Mouse (Mus musculus): ENCODE data around the gene Dad1. TPM values are rescaled to one million over a fixed set of nuclear protein-coding genes. Genes with fewer than 3 reads are reported as not detected.

Gene Dad1
- polyA plus RNA-seq, 1 experiment from 2014 or later, result 396 TPM

DNA sequence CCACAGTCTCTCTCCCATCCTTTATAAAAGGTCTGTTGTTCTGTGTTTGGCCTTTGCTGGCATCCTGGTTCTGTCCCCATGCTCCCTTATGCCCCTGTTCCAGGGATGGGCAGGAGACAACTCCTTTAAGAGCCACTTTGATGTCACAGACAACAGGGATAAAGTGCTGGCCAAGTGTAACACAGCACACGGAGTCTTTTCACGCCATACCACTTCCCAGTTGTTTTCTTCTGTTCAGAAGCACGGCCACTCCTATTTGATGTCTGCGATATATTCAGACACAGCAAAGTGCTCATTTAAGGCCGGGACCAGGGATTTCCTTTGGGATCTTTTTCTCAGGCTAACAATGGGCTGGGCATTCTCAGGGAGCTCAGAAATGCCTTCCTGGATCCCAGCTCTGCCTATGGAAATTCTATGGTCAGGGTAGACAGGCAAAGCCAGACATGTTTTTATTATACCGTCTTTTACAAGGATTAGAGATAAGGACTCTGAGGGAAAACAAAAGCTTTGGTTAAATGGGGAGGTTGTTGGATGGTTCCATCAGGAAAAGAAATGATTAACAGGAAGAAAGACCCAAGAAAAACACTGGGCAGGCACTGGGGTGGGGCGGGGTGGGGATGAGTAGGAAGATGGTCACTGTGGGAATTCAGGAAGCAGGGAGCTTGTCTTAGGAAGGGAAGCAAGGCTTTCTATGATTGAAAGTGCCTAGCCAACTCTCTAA lies 63.4 kb downstream of the Dad1 start:
- 57% methylated on average over 7 of the region's 7 CpGs for WGBS
- Histone ChIP-seq H3K4me3 (replicated peaks) (no peak overlapping the region), H3K4me2 (replicated peaks) (no peak overlapping the region), H3K9ac (no peak overlapping the region), H3K27me3 (no peaks in the 10 kb centered on the region), H3K36me3 (no peaks in the 10 kb centered on the region), H3K9me3 (replicated peaks) (no peaks in the 10 kb centered on the region), H3K4me1 (peaks cover 6% of the 10 kb centered on the region; the same call in 1 of the 2 replicates), H3K27ac (replicated peaks) (no peak overlapping the region; the same call in none of the 2 replicates)
- no peak for ATAC-seq (ENCODE audit: insufficient number of reproducible peaks, low FRiP score, low TSS enrichment, low read depth)

DNA sequence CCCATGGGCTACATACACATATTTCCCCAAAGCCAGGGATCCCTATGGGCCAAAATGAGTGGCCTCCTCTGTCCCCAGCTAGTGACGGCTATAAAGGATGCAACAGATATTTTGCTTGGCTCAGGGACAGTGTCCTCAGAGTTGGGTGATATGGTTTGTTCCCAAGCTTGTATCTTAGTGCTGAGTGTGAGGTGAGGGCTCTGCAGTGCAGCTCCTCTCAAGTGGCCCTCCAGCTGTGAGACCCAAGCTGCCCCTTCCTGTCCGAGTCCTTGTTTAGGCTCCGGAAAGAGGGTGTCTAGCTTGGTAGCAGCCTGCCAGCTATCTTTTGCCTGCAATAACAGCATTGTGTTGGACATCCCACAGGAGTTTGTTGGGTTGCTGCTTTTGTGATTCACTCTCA lies 64.6 kb downstream of the Dad1 start:
- Histone ChIP-seq H3K4me1 (peaks cover 6% of the 10 kb centered on the region; the same call in 1 of the 2 replicates), H3K4me2 (replicated peaks) (no peak overlapping the region), H3K9me3 (replicated peaks) (no peaks in the 10 kb centered on the region), H3K9ac (no peak overlapping the region), H3K36me3 (no peaks in the 10 kb centered on the region), H3K27me3 (no peaks in the 10 kb centered on the region), H3K4me3 (replicated peaks) (no peak overlapping the region), H3K27ac (replicated peaks) (no peak overlapping the region)
- WGBS, result 85% methylated on average over 3 of the region's 3 CpGs
- ATAC-seq (ENCODE audit: insufficient number of reproducible peaks, low FRiP score, low TSS enrichment, low read depth), result no peak

DNA sequence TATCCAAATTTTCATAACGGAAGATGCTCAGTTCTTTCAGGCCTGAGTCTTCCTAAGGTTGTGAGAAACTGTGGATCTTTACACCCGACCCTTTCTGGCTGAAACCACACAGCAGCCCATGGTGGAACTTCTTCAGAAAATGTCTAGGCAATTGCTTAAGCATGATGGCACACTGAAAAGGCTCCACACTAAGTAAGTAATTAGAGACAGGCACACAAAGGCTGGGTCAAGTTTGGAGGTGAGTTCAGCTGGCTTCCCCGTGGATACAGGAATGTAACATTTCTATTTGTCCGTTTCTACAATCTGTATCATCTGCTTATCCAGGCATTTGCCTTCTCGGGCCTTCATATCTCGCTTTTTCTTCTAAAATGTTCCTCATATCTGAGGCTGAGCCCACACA lies 66.7 kb downstream of the Dad1 start:
- no peaks in the 10 kb centered on the region for H3K27me3 ChIP-seq
- 66% methylated on average over 6 of the region's 6 CpGs for WGBS
- H3K9ac ChIP-seq, result no peak overlapping the region
- no peaks in the 10 kb centered on the region for H3K9me3 ChIP-seq (replicated peaks)
- H3K4me2 ChIP-seq (replicated peaks), result no peak overlapping the region
- peaks cover 6% of the 10 kb centered on the region; the same call in 1 of the 2 replicates for H3K4me1 ChIP-seq
- no peaks in the 10 kb centered on the region for H3K36me3 ChIP-seq
- ATAC-seq (ENCODE audit: insufficient number of reproducible peaks, low FRiP score, low TSS enrichment, low read depth), result no peak
- H3K4me3 ChIP-seq (replicated peaks), result no peak overlapping the region
- H3K27ac ChIP-seq (replicated peaks), result no peak overlapping the region

Other genes starting within 250 kb of the Dad1 start
- 58.5 and 66.7 TPM in 2 replicates for gene Abhd4, start 84 bp upstream of the Dad1 start, polyA plus RNA-seq (2015; fragmentation: Nextera tagmentation; extraction: Ambion mirVana)
- gene Olfr49, start 30.8 kb upstream of the Dad1 start, polyA plus RNA-seq (2015; fragmentation: Nextera tagmentation; extraction: Ambion mirVana), result 0.09 TPM in 1 of 2 replicates, not detected in the other
- gene Oxa1l, start 106.7 kb upstream of the Dad1 start, polyA plus RNA-seq (2015; fragmentation: Nextera tagmentation; extraction: Ambion mirVana), result 39.1 and 44.4 TPM in 2 replicates
- gene Slc7a7, start 163.7 kb upstream of the Dad1 start, polyA plus RNA-seq (2015; fragmentation: Nextera tagmentation; extraction: Ambion mirVana), result 8.1 and 9.3 TPM in 2 replicates
- gene Mrpl52, start 172.8 kb upstream of the Dad1 start, polyA plus RNA-seq (2015; fragmentation: Nextera tagmentation; extraction: Ambion mirVana), result 228 and 231 TPM in 2 replicates
- 253 and 259 TPM in 2 replicates for gene Mmp14, start 177.5 kb upstream of the Dad1 start, polyA plus RNA-seq (2015; fragmentation: Nextera tagmentation; extraction: Ambion mirVana)
- 48.1 and 49.3 TPM in 2 replicates for gene Lrp10, start 210.0 kb upstream of the Dad1 start, polyA plus RNA-seq (2015; fragmentation: Nextera tagmentation; extraction: Ambion mirVana)
- 3.4 and 3.9 TPM in 2 replicates for gene Rem2, start 222.0 kb upstream of the Dad1 start, polyA plus RNA-seq (2015; fragmentation: Nextera tagmentation; extraction: Ambion mirVana)

Measured in embryonic facial prominence, embryonic 15.5 days (tissue).